Mouse (Mus musculus) adrenal gland, adult 8-10 months (tissue): ENCODE measurements around the gene Gm20547. TPM values are rescaled to one million over a fixed set of nuclear protein-coding genes. Genes with fewer than 3 reads are reported as not detected.
"Not testable (repeated sequence)": the region's sequence is repeated elsewhere in the genome, so short reads cannot be mapped to it uniquely, and the experiment has no call there.

Source experiments
- DNase-seq: peaks from one replicate; pipeline ENCODE4 v3.0.0; 2022
- total RNA-seq, 4 experiments: library from RNA; stranded (reverse); gene quantifications; 2 replicates each; pipeline ENCODE4 v1.2.4; 2022

The Gm20547 gene
- total RNA-seq, 4 experiments from 2014 or later, result 0.89 TPM; not detected in 3

GRCm38 (mm10) chr17:34850517-34851125, 31.2 kb downstream of the Gm20547 start:
- no peak for DNase-seq

GRCm38 (mm10) chr17:34849722-34850516, 31.9 kb downstream of the Gm20547 start, which contains the start of the genes Skiv2l and Nelfe:
Skiv2l (minus strand) TSS chr17:34850210.
Nelfe (plus strand) TSS chr17:34850391.
- DNase-seq, result peak; percentile 97

DNA sequence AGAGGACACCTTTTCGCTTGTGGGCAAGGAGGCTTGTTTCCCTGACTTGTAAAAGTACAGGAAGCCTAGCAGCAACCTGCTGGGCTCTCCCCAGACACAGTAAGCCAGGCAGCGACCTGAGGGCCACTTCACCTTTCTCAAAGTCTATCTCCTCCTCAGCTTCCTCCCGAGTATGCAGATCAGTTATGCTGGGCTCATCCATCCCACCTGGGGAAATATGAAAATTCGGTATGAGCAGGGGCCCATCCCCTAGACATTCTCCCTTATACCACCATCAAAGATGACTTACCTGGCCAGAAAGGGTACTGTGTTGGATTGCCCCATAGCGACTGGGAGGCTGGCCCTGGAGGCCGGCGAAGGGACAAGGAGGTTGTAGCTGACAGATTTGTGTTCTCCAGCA, 34.2 kb downstream of the Gm20547 start:
- DNase-seq, result no peak

DNA sequence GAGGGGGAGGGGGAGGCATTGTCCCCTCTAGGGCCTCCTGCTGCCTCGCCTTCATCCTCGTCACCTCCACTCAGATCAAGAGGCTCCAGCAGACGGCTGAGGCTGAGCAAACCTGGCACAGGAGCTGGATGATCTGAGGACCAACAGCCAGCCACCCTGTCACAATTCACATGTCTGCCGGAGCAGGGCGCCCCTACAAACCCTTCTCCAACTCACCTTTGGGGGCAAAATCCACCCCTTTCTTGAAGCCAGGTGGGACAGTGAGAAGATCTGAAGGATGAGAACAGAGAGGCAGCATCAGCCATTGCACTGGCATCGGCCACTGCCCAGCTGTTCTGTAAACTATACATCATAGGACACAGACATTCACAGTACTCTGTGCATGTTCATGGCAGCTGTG, 34.6 kb downstream of the Gm20547 start:
- no peak for DNase-seq

- no peak for DNase-seq
These were observed 37.0 kb downstream of the Gm20547 start for GRCm38 (mm10) chr17:34844884-34845283.

DNA sequence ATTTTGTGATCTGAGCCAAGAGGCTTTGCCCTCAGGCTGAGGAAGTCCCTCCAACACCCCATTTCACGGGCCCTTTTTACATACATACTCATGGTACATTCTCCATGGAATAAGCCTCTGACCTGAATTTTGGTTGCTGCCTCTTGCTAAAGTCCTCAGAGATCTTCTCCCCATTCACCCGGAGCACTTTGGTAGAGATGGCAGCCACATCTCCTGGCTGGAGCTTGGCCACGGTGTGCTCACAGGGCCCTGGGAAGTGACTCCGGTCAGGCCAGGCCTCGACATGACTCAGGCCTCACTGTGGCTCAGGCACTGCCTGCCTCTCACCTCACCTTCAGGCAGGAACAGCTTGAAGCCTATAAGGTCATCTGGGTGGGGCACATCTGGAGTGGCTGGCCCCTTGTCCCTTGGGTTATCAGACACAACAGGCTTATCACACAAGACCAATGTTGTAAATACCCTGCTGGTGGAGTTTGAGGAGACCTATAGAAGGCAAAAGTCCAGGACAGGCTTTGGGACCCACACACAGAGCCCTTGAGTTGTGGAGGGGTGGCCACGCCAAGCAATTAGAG, 41.0 kb downstream of the Gm20547 start:
- DNase-seq, result no peak

DNA sequence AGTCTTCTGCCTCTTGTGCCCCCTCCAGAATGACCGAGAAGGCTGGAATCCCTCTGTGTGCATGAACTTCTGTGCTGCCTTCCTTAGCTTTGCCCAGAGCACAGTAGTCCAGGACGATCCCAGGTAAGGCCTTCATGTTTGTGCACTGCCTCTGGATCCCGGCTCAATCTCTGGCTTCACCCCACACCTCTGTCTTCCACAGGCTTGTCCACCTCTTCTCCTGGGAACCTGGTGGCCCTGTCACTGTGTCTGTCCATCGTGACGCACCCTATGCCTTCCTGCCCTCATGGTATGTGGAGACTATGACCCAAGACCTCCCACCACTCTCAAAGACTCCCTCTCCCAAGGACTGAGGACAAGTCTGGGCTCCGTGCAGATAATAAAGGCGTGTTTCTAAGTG, 43.1 kb downstream of the Gm20547 start:
- DNase-seq, result no peak

DNA sequence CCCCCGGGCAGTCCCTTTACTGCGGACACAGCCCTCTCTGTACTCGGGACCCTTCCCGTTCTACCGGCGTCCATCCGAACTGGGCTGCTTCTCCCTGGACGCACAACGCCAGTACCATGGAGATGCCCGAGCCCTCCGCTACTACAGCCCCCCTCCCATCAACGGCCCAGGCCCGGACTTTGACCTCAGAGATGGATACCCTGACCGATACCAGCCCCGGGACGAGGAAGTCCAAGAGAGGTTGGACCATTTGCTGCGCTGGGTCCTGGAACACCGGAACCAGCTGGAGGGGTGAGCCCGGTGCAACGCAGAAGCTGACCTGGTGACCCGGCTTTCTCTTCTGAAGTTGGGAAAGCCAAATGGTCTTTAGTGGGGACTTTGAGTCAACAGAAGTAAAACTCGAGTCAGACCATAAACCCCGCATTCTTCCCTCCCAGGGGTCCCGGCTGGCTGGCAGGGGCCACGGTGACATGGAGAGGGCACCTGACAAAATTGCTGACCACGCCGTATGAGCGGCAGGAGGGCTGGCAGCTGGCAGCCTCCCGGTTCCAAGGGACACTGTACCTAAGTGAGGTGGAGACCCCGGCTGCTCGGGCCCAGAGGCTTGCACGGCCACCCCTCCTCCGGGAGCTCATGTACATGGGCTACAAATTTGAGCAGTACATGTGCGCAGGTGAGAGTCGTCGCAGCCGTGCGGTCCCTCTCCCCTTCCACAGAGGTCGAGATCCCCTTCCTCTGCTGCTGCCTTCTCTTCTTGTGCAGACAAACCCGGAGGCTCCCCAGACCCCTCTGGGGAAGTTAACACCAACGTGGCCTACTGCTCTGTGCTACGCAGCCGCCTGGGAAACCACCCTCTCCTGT, 44.1 kb downstream of the Gm20547 start:
- DNase-seq, result no peak

- DNase-seq, result peak; percentile 96
These were observed 45.0 kb downstream of the Gm20547 start, which contains the start of the genes Stk19 and Dxo for GRCm38 (mm10) chr17:34836856-34837221. Stk19 (minus strand) TSS chr17:34836945. Dxo (plus strand) TSS chr17:34837019.

DNA sequence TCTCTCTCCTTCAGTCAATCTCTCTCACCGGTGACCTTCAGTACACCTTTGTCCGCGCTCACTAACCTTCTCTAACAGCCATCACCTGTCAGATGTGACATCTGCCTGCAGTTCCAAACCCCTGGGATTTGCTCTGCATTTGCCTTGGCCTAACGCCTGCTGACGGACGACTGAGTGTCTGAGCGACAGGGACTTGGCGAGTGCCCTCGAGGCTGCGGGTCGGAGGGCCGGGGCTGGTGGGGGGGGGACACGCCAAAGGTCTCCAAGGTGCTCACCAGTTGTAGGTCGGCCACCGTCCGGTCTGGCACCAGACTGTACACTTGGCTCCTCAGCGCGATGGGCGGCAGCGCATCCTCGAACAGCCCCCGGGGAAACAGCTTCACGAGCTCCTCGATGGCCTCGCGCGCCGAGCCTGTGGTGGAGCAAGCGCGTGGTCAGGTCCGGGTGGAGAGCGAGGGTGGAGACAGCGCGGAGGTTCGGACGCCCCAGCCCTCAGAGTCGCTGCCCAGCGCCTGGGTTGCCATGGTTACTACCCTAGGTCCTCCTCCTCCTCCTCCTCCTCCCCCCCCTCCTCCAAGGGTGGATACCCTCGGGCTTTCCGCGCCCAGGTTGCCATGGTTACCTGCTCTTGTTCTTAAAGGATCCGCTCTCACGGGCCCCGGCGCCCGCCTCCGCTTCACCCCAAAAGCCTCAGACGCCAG, 45.5 kb downstream of the Gm20547 start:
- DNase-seq, result no peak

- not testable (repeated sequence) for DNase-seq
These were observed 51.1 kb downstream of the Gm20547 start for GRCm38 (mm10) chr17:34830776-34831175.

GRCm38 (mm10) chr17:34814818-34815370, 66.9 kb downstream of the Gm20547 start:
- no peak for DNase-seq

DNA sequence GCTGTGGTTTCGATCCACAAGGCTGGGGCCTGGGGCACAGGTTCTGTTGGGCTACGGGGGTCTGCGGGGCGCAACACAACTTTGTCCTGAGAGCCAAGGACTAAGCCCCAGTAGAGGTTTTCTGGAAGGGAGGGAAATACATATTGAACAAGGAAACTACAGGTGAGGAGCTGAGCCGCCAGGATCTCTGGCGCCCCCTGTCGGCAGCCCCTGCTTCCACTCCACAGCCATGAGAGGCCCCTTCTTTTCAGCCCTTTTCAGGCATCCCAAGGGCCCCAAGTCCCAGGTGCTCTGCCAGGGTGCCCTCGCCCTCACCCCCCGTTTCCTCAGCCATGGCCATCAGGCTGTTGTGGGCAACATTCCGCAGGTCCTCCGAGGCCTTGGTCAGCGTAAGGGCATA, 68.1 kb downstream of the Gm20547 start:
- not testable (repeated sequence) for DNase-seq

GRCm38 (mm10) chr17:34811275-34811674, 70.6 kb downstream of the Gm20547 start:
- DNase-seq, result no peak

GRCm38 (mm10) chr17:34810811-34811210, 71.0 kb downstream of the Gm20547 start:
- not testable (repeated sequence) for DNase-seq

DNA sequence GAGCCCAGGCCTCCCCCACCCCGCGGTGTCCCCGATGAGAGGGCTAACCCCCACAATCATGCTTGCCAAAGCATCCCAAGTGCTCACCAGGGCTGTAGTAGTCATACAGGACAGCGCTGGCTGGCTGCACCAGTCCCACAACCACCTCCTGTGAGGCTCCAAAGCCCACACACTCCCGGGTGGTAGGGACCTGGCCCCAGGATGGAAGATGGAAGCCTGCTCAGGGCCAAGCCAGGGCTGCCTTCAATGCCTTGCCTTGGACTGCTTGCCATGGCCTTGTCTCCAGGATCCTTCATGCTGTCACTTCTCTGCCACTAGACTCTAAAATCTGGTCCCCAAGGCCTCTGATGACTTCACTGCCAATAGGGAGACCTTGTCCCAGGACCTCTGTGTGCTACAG, 71.4 kb downstream of the Gm20547 start:
- DNase-seq, result peak; percentile 80

- DNase-seq, result no peak
These were observed 73.1 kb downstream of the Gm20547 start for GRCm38 (mm10) chr17:34808599-34809205.

GRCm38 (mm10) chr17:34807176-34807575, 74.7 kb downstream of the Gm20547 start:
- DNase-seq, result no peak
